In genomic region chr2:137014423-137014822, GRCm38 (mm10) we compare ENCODE assay signal across 13 mouse cellular contexts.
"Had no signal": no experiment of that assay in that cellular context is flagged by ENCODE, and none has a peak within 500 bp of the region (broad histone marks: within the 10 kb centered on the region; RNA-seq: fewer than 3 reads in every experiment).

No protein-coding gene starts in this region.

- H3K9ac ChIP-seq: liver, embryonic 15.5 days; lung, embryonic 14.5 days; neural tube, embryonic 12.5 days had no signal

- DNase-seq: kidney, adult 8-10 months; kidney, postnatal 25 days; lung, embryonic 14.5 days; lung, postnatal 10 days; lung, postnatal 4 days; midbrain, embryonic 14.5 days; thymus, postnatal 4 days had no signal

- H3K4me2 ChIP-seq: liver, embryonic 11.5 days; liver, embryonic 15.5 days; lung, embryonic 14.5 days; neural tube, embryonic 12.5 days had no signal

- H3K4me3 ChIP-seq: limb, embryonic 10.5 days; liver, embryonic 15.5 days; midbrain, embryonic 10.5 days; neural tube, embryonic 12.5 days had no signal

- H3K9me3 ChIP-seq: limb, embryonic 10.5 days; liver, embryonic 15.5 days; midbrain, embryonic 10.5 days; neural tube, embryonic 12.5 days had no signal

- ATAC-seq: intestine, embryonic 16.5 days had no signal

- H3K27ac ChIP-seq: limb, embryonic 10.5 days; liver, embryonic 15.5 days; midbrain, embryonic 10.5 days; neural tube, embryonic 12.5 days had no signal

- H3K36me3 ChIP-seq: limb, embryonic 10.5 days; liver, embryonic 15.5 days; midbrain, embryonic 10.5 days; neural tube, embryonic 12.5 days had no signal

- H3K4me1 ChIP-seq: liver, embryonic 15.5 days; midbrain, embryonic 10.5 days; neural tube, embryonic 12.5 days had no signal

- H3K27me3 ChIP-seq: liver, embryonic 15.5 days; neural tube, embryonic 12.5 days had no signal
